Mouse (Mus musculus): ENCODE measurements around the gene Yeats2. TPM values are rescaled to one million over a fixed set of nuclear protein-coding genes. Genes with fewer than 3 reads are reported as not detected.
A peak's percentile ranks its signal among the peaks of the same experiment; 100 is the strongest.

The Yeats2 gene
- polyA plus RNA-seq (2014; fragmentation: Nextera tagmentation; extraction: Ambion mirVana): 19.8 and 24.7 TPM in 2 replicates

DNA sequence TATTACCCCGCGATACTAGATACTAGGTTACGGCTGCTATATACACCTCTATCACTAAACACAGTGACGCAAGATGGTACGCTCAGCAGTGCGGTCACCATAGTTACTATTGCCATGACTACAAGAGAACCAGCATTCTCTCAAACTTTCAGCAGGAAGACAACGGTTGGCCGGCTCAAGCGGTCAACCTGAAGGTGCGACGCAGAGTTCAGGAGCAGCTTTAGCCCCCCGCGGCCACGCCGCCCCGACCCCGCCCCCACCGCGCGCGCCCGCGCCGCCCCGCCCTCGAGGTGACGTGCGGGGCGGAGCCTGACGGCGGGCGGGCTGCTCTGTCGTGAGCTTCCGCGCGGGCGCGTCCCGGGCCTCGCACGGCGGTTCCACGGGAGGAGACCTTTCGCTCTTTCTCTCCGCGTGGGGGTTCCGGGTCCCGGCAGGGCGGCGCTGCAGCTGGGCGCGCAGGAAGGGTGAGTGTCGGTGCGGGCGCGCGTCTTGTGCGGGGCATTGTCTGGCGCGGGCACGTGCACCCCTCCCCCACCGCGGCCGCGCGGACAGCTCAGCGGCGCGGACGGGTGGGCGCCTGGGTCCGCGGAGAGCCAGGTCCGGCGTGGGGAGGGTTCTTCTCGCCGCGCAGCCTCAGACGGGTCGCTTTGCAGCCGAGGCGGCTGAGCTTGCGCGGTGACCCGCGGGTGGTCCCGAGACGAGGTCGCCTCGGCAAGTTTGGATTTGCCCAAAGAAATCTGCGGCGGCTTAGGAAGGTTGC lies at the start of gene Yeats2:
Yeats2 (plus strand) TSS at position 292 of the 760 bp plus-strand sequence.
- peak within 1 kb of the TSS; percentile 81 for H3K4me2 ChIP-seq (ENCODE audit: low read length)
- no peaks in the 10 kb centered on the region for H3K9me3 ChIP-seq (ENCODE audit: control insufficient read depth, low read length)
- peak within 1 kb of the TSS; percentile 95 for H3K9ac ChIP-seq (ENCODE audit: low read length)
- H3K27me3 ChIP-seq (ENCODE audit: control insufficient read depth, insufficient read depth, low read length): no peaks in the 10 kb centered on the region
- WGBS: under 1% methylated on average over 88 of the region's 92 CpGs
- 0 out of 2 replicates have a peak, but pooled peaks cover 9% of the 10 kb centered on the region for H3K36me3 ChIP-seq (ENCODE audit: control insufficient read depth, insufficient read depth, low read length)
- peak within 1 kb of the TSS; percentile 80 to 94 for H3K4me3 ChIP-seq (ENCODE audit: control insufficient read depth in 1 of 2, insufficient read depth in 1 of 2, low read depth in 1 of 2, low read length in 2 of 2)
- peaks cover 5 to 15% of the 10 kb centered on the region in 2 experiments for H3K4me1 ChIP-seq (ENCODE audit: control insufficient read depth in 2 of 2, insufficient read depth in 2 of 2, low read length in 2 of 2)
- peak; percentile 92 for ATAC-seq (ENCODE audit: insufficient number of reproducible peaks, insufficient read depth, low FRiP score, low read depth)
- peak within 1 kb of the TSS; percentile 92 for H3K27ac ChIP-seq (replicated peaks in 1 of 2; ENCODE audit: control insufficient read depth in 1 of 2, insufficient read depth in 1 of 2, low read depth in 2 of 2, low read length in 2 of 2)

DNA sequence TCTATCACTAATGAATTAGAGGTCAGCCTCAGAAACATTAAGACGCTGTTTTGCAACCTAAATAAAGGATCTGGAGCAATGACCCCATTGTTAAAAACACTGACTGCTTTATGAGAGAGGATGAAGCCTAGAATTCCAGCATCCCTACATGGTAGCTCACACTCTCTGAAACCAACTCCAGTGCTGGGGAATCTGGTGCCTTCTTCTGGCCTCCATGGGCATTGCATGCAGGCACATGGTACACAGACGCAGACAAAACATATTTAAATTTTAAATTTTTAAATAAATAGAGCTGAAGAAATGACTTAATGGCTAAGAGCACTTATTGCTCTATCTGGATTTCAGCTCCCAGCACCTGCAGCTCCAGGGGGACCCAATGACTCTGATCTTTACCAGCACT lies 44.9 kb upstream of the Yeats2 start:
- H3K4me2 ChIP-seq (ENCODE audit: low read length): no peak overlapping the region
- no peak overlapping the region for H3K4me3 ChIP-seq (ENCODE audit: control insufficient read depth in 1 of 2, insufficient read depth in 1 of 2, low read depth in 1 of 2, low read length in 2 of 2)
- ATAC-seq (ENCODE audit: insufficient number of reproducible peaks, insufficient read depth, low FRiP score, low read depth): no peak
- H3K9me3 ChIP-seq (ENCODE audit: control insufficient read depth, low read length): peaks cover 4% of the 10 kb centered on the region; the same call in 1 of the 2 replicates
- H3K27me3 ChIP-seq (ENCODE audit: control insufficient read depth, insufficient read depth, low read length): no peaks in the 10 kb centered on the region
- H3K27ac ChIP-seq (replicated peaks in 1 of 2; ENCODE audit: control insufficient read depth in 1 of 2, insufficient read depth in 1 of 2, low read depth in 2 of 2, low read length in 2 of 2): no peak overlapping the region
- H3K36me3 ChIP-seq (ENCODE audit: control insufficient read depth, insufficient read depth, low read length): no peaks in the 10 kb centered on the region
- 81% methylated on average over 2 of the region's 2 CpGs for WGBS
- H3K9ac ChIP-seq (ENCODE audit: low read length): no peak overlapping the region
- peaks cover 2 to 8% of the 10 kb centered on the region in 2 experiments for H3K4me1 ChIP-seq (ENCODE audit: control insufficient read depth in 2 of 2, insufficient read depth in 2 of 2, low read length in 2 of 2)

DNA sequence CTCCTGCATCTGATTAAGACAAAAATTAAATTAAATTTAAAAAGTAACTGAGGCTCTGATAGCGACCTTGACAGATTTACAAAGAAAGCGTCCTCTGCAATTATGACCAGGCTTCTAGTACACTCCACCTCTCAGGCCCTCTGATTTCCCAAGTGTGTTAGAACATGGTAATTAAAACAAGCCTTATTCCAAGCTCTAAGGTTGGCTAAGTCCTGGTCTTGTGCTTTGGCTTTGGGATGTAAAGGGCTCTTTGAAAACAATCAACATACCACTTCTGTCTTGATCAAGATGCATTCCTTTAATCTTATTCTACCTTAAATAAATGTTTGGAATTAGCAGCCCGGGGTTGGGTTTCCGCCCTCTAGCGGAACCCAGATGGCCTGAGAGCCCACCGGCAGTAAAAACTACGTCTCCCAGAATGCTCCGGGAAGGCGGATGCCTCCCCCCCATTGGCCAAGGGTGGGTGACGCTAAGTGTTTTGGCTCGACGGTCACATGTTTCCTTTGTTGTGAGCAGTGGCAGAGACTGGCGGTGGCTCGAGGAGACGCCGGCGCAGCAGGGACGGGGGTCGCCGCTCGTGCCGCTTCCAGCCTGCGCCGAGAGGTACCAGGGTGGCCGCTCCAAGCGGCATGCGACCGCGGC lies 43.7 kb upstream of the Yeats2 start, which contains the start of gene Klhl24:
Klhl24 (plus strand) TSS at position 474 of the 642 bp plus-strand sequence.
- Histone ChIP-seq H3K9ac (ENCODE audit: low read length) (peak within 1 kb of the TSS; percentile 98), H3K36me3 (ENCODE audit: control insufficient read depth, insufficient read depth, low read length) (no peaks in the 10 kb centered on the region), H3K4me1 (ENCODE audit: control insufficient read depth in 2 of 2, insufficient read depth in 2 of 2, low read length in 2 of 2) (peaks cover 2 to 4% of the 10 kb centered on the region in 2 experiments; a peak in 1 of 4 replicates), H3K9me3 (ENCODE audit: control insufficient read depth, low read length) (peaks cover 4% of the 10 kb centered on the region; the same call in 1 of the 2 replicates), H3K4me2 (ENCODE audit: low read length) (peak within 1 kb of the TSS; percentile 51), H3K4me3 (ENCODE audit: control insufficient read depth in 1 of 2, insufficient read depth in 1 of 2, low read depth in 1 of 2, low read length in 2 of 2) (peak within 1 kb of the TSS; percentile 70 to 98), H3K27me3 (ENCODE audit: control insufficient read depth, insufficient read depth, low read length) (no peaks in the 10 kb centered on the region), H3K27ac (replicated peaks in 1 of 2; ENCODE audit: control insufficient read depth in 1 of 2, insufficient read depth in 1 of 2, low read depth in 2 of 2, low read length in 2 of 2) (peak within 1 kb of the TSS; percentile 93 to 100)
- 1% methylated on average over 29 of the region's 29 CpGs for WGBS
- ATAC-seq (ENCODE audit: insufficient number of reproducible peaks, insufficient read depth, low FRiP score, low read depth): peak; percentile 91

DNA sequence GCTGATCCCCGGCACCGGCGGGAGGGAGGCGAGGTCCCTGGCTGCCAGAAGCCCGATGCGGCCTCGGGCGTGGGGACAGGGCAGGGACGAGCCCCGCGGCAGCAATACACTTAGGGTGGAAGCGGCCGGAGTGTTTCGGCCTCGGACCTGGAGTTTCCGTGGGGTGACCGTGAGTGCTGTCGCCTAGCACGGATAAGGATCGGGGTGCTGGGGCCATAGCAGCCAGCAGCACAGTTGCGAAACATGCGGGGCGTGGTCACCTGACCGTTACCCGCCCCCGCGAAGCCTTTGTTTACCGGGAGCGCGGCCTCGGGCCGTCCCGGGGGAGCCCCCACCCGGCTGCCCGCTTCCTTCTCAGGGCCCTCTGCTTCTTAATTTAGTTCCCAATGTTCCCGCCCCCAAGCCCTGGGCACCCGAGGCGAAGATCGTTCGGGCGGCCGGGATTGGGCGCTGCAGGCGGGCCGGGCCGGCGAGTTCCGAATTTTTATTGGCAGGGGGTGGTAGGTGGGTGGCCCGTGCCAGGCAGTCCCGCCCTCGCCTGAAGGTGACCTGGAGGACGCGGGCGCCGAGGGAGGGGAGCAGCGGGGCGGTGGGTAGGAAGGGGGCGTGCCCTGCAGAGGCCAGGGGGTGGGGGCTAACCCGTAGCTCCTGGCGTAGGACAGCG lies 43.0 kb upstream of the Yeats2 start:
- peaks cover 2 to 4% of the 10 kb centered on the region in 2 experiments; a peak in 1 of 4 replicates for H3K4me1 ChIP-seq (ENCODE audit: control insufficient read depth in 2 of 2, insufficient read depth in 2 of 2, low read length in 2 of 2)
- under 1% methylated on average over 61 of the region's 61 CpGs for WGBS
- peak overlapping the region; percentile 98 for H3K9ac ChIP-seq (ENCODE audit: low read length)
- ATAC-seq (ENCODE audit: insufficient number of reproducible peaks, insufficient read depth, low FRiP score, low read depth): peak; percentile 95
- peaks cover 6% of the 10 kb centered on the region for H3K36me3 ChIP-seq (ENCODE audit: control insufficient read depth, insufficient read depth, low read length)
- peaks cover 4% of the 10 kb centered on the region; the same call in 1 of the 2 replicates for H3K9me3 ChIP-seq (ENCODE audit: control insufficient read depth, low read length)
- peak overlapping the region; percentile 93 to 100 for H3K27ac ChIP-seq (replicated peaks in 1 of 2; ENCODE audit: control insufficient read depth in 1 of 2, insufficient read depth in 1 of 2, low read depth in 2 of 2, low read length in 2 of 2)
- H3K27me3 ChIP-seq (ENCODE audit: control insufficient read depth, insufficient read depth, low read length): no peaks in the 10 kb centered on the region
- H3K4me3 ChIP-seq (ENCODE audit: control insufficient read depth in 1 of 2, insufficient read depth in 1 of 2, low read depth in 1 of 2, low read length in 2 of 2): peak overlapping the region; percentile 70 to 98
- peak overlapping the region; percentile 51 for H3K4me2 ChIP-seq (ENCODE audit: low read length)

DNA sequence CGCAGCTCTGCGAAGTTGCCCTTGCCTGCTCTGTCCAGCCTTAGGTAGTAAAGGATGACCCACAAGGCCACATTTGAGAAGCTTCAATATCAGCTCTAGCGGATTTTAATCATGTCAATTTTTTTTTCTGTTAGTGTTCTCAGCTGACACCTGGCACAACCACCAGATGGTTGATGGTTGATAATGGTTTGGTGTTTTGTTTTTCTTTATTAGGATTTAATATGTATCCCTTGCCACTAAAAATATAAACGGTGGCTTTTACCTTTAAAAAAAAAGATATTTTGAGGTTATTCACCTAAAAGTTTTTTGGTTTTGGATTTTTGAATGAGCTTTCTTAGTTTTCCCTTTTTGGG lies 42.5 kb upstream of the Yeats2 start:
- Histone ChIP-seq H3K27me3 (ENCODE audit: control insufficient read depth, insufficient read depth, low read length) (no peaks in the 10 kb centered on the region), H3K36me3 (ENCODE audit: control insufficient read depth, insufficient read depth, low read length) (peaks cover 11% of the 10 kb centered on the region), H3K9me3 (ENCODE audit: control insufficient read depth, low read length) (peaks cover 7% of the 10 kb centered on the region), H3K4me1 (ENCODE audit: control insufficient read depth in 2 of 2, insufficient read depth in 2 of 2, low read length in 2 of 2) (peaks cover 2 to 4% of the 10 kb centered on the region in 2 experiments; a peak in 1 of 4 replicates), H3K4me2 (ENCODE audit: low read length) (peak overlapping the region; percentile 51), H3K4me3 (ENCODE audit: control insufficient read depth in 1 of 2, insufficient read depth in 1 of 2, low read depth in 1 of 2, low read length in 2 of 2) (peak overlapping the region; percentile 70 to 98), H3K9ac (ENCODE audit: low read length) (peak overlapping the region; percentile 98), H3K27ac (replicated peaks in 1 of 2; ENCODE audit: control insufficient read depth in 1 of 2, insufficient read depth in 1 of 2, low read depth in 2 of 2, low read length in 2 of 2) (peak overlapping the region; percentile 71 to 100; a peak in 3 of 4 replicates)
- 3% methylated on average over 4 of the region's 4 CpGs for WGBS
- ATAC-seq (ENCODE audit: insufficient number of reproducible peaks, insufficient read depth, low FRiP score, low read depth): no peak

DNA sequence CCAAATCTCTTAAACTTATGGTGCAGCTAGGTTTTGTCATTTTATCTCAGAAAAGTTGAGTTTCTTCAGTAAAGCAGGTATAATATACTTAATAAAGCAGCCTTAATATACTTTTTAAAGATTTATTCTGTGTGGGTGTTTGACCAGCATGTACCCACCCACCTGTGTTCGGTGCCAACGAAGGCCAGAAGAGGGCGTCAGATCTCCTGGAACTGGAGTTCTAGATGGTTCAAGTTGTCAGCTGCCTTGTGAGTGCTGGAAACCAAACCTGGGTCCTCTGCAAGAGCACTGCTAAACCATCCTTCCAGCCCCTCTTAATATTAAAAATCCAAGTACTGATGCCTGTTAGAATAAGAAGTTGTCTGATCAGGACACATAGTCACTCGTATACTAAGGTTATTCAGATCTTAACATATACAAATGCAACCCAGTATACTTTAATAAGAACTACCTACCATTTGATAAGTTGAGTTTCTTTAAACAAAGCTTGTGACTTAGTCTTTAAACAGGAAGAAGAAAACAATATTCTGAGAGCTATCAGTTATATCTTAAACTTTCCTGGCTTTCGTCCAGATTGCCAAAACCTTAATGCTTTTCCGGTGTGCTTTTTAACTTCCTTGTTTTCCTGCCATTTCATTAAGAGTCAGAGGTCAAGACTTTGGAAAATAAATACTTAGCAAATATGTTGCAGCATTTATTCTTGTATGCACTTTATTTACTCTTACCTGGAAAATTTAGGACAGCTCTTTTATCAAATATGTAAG lies 41.8 kb upstream of the Yeats2 start:
- H3K4me3 ChIP-seq (ENCODE audit: control insufficient read depth in 1 of 2, insufficient read depth in 1 of 2, low read depth in 1 of 2, low read length in 2 of 2): peak overlapping the region in 1 of 2 experiments; percentile 98; a peak in 2 of 4 replicates
- peak overlapping the region; percentile 51 for H3K4me2 ChIP-seq (ENCODE audit: low read length)
- 87% methylated on average over 6 of the region's 6 CpGs for WGBS
- H3K27ac ChIP-seq (replicated peaks in 1 of 2; ENCODE audit: control insufficient read depth in 1 of 2, insufficient read depth in 1 of 2, low read depth in 2 of 2, low read length in 2 of 2): no peak overlapping the region
- H3K27me3 ChIP-seq (ENCODE audit: control insufficient read depth, insufficient read depth, low read length): no peaks in the 10 kb centered on the region
- ATAC-seq (ENCODE audit: insufficient number of reproducible peaks, insufficient read depth, low FRiP score, low read depth): no peak
- peaks cover 2 to 4% of the 10 kb centered on the region in 2 experiments; a peak in 1 of 4 replicates for H3K4me1 ChIP-seq (ENCODE audit: control insufficient read depth in 2 of 2, insufficient read depth in 2 of 2, low read length in 2 of 2)
- peaks cover 14% of the 10 kb centered on the region for H3K9me3 ChIP-seq (ENCODE audit: control insufficient read depth, low read length)
- H3K9ac ChIP-seq (ENCODE audit: low read length): peak overlapping the region; percentile 98; the same call in 1 of the 2 replicates
- peaks cover 18% of the 10 kb centered on the region for H3K36me3 ChIP-seq (ENCODE audit: control insufficient read depth, insufficient read depth, low read length)

Measured in heart, embryonic 14.5 days (tissue).